Mouse (Mus musculus) embryonic facial prominence, embryonic 12.5 days (tissue): ENCODE data around the gene Atg2b. TPM values are rescaled to one million over a fixed set of nuclear protein-coding genes. Genes with fewer than 3 reads are reported as not detected.

Experiments used
- ATAC-seq: fragments of 200-750 bp; cut with Nextera tagmentation; 2 replicates; pipeline ENCODE4 v1.8.0; 2017; ENCODE audit not compliant: insufficient number of reproducible peaks, insufficient read depth, low FRiP score, low TSS enrichment
- H3K27ac ChIP-seq: fragments of 300-500 bp; sonication (generic); 2 replicates; pipeline ENCODE4 v1.5.1; 2016; ENCODE audit warnings: mild to moderate bottlenecking
- H3K27me3 ChIP-seq: fragments of 300-500 bp; sonication (generic); 2 replicates; pipeline ENCODE4 v1.6.1; 2016; ENCODE audit warnings: mild to moderate bottlenecking, moderate library complexity
- H3K36me3 ChIP-seq: fragments of 300-500 bp; sonication (generic); 2 replicates; pipeline ENCODE4 v1.6.1; 2016; ENCODE audit warnings: mild to moderate bottlenecking
- H3K4me1 ChIP-seq: fragments of 300-500 bp; sonication (generic); 2 replicates; pipeline ENCODE4 v1.6.1; 2016
- H3K4me2 ChIP-seq: fragments of 300-500 bp; sonication (generic); replicated peaks from 2 replicates; pipeline ENCODE4 v1.6.1; 2016; ENCODE audit warnings: mild to moderate bottlenecking, moderate library complexity
- H3K4me3 ChIP-seq: fragments of 300-500 bp; sonication (generic); 2 replicates; pipeline ENCODE4 v1.5.1; 2016; ENCODE audit warnings: mild to moderate bottlenecking
- H3K9ac ChIP-seq: fragments of 300-500 bp; sonication (generic); 2 replicates; pipeline ENCODE4 v1.6.1; 2016; ENCODE audit warnings: mild to moderate bottlenecking, moderate library complexity
- H3K9me3 ChIP-seq: fragments of 300-500 bp; sonication (generic); 2 replicates; pipeline ENCODE4 v1.6.1; 2016; ENCODE audit warnings: mild to moderate bottlenecking, moderate library complexity
- whole genome bisulfite sequencing: fragments of 180-500 bp; shearing (Covaris S2); methylation state at CpG from one replicate; pipeline ENCODE4 v1.1.7; 2016; 5-methylcytosine and 5-hydroxymethylcytosine counted together
- polyA plus RNA-seq: library from polyadenylated mRNA; unstranded; fragments of >200 nt; fragmentation: Nextera tagmentation; extraction: Ambion mirVana; gene quantifications from 2 replicates; pipeline ENCODE4 v1.2.1, GENCODE M21; 2016

Atg2b gene
- 15.1 TPM in 2 replicates for polyA plus RNA-seq

- Histone ChIP-seq H3K4me3 (peak within 1 kb of the TSS; percentile 95), H3K27ac (peak within 1 kb of the TSS; percentile 89), H3K4me2 (peak within 1 kb of the TSS; percentile 88), H3K36me3 (peaks cover 11% of the 10 kb centered on the region), H3K4me1 (peaks cover 24% of the 10 kb centered on the region), H3K9me3 (no peaks in the 10 kb centered on the region), H3K9ac (peak within 1 kb of the TSS; percentile 89), H3K27me3 (no peaks in the 10 kb centered on the region)
- WGBS: under 1% methylated on average over 68 of the region's 73 CpGs
- ATAC-seq: peak; percentile 86
Observed at GRCm38 (mm10) chr12:105685001-105685691, at the start of gene Atg2b. Atg2b (minus strand) TSS chr12:105685211.

GRCm38 (mm10) chr12:105733370-105734159, 48.6 kb upstream of the Atg2b start:
- no peaks in the 10 kb centered on the region for H3K9me3 ChIP-seq
- no peak for ATAC-seq
- no peak overlapping the region for H3K9ac ChIP-seq
- WGBS: 79% methylated on average over 9 of the region's 9 CpGs
- H3K36me3 ChIP-seq: no peaks in the 10 kb centered on the region
- H3K27ac ChIP-seq: no peak overlapping the region
- H3K4me3 ChIP-seq: no peak overlapping the region
- no peak overlapping the region for H3K4me2 ChIP-seq
- no peaks in the 10 kb centered on the region for H3K4me1 ChIP-seq
- H3K27me3 ChIP-seq: no peaks in the 10 kb centered on the region

- 80% methylated on average over 6 of the region's 6 CpGs for WGBS
- Histone ChIP-seq H3K27ac (no peak overlapping the region), H3K4me2 (no peak overlapping the region), H3K27me3 (no peaks in the 10 kb centered on the region), H3K4me1 (no peaks in the 10 kb centered on the region), H3K9ac (no peak overlapping the region), H3K36me3 (no peaks in the 10 kb centered on the region), H3K9me3 (no peaks in the 10 kb centered on the region), H3K4me3 (no peak overlapping the region)
- no peak for ATAC-seq
Observed at GRCm38 (mm10) chr12:105730851-105731460, 45.9 kb upstream of the Atg2b start.

GRCm38 (mm10) chr12:105727964-105728363, 43.0 kb upstream of the Atg2b start:
- H3K9me3 ChIP-seq: no peaks in the 10 kb centered on the region
- H3K36me3 ChIP-seq: no peaks in the 10 kb centered on the region
- H3K4me3 ChIP-seq: no peak overlapping the region
- no peak overlapping the region for H3K9ac ChIP-seq
- H3K4me1 ChIP-seq: no peaks in the 10 kb centered on the region
- H3K27ac ChIP-seq: no peak overlapping the region
- no peak overlapping the region for H3K4me2 ChIP-seq
- no peaks in the 10 kb centered on the region for H3K27me3 ChIP-seq
- WGBS: 28% methylated on average over 8 of the region's 8 CpGs
- ATAC-seq: no peak

GRCm38 (mm10) chr12:105727268-105727667, 42.3 kb upstream of the Atg2b start:
- H3K36me3 ChIP-seq: no peaks in the 10 kb centered on the region
- no peak for ATAC-seq
- no peak overlapping the region for H3K9ac ChIP-seq
- H3K27ac ChIP-seq: no peak overlapping the region
- WGBS: 78% methylated on average over 3 of the region's 3 CpGs
- H3K27me3 ChIP-seq: no peaks in the 10 kb centered on the region
- no peak overlapping the region for H3K4me3 ChIP-seq
- H3K4me1 ChIP-seq: no peaks in the 10 kb centered on the region
- H3K9me3 ChIP-seq: no peaks in the 10 kb centered on the region
- H3K4me2 ChIP-seq: no peak overlapping the region

GRCm38 (mm10) chr12:105725736-105726135, 40.7 kb upstream of the Atg2b start:
- no peak for ATAC-seq
- WGBS: 77% methylated on average over 13 of the region's 13 CpGs
- H3K4me1 ChIP-seq: no peaks in the 10 kb centered on the region
- H3K9me3 ChIP-seq: no peaks in the 10 kb centered on the region
- H3K9ac ChIP-seq: no peak overlapping the region
- no peaks in the 10 kb centered on the region for H3K27me3 ChIP-seq
- H3K4me2 ChIP-seq: no peak overlapping the region
- H3K27ac ChIP-seq: no peak overlapping the region
- no peak overlapping the region for H3K4me3 ChIP-seq
- H3K36me3 ChIP-seq: no peaks in the 10 kb centered on the region

GRCm38 (mm10) chr12:105724616-105725015, 39.6 kb upstream of the Atg2b start:
- H3K27me3 ChIP-seq: no peaks in the 10 kb centered on the region
- H3K4me2 ChIP-seq: no peak overlapping the region
- H3K9me3 ChIP-seq: no peaks in the 10 kb centered on the region
- WGBS: 68% methylated on average over 1 of the region's 1 CpGs
- H3K4me3 ChIP-seq: no peak overlapping the region
- no peak overlapping the region for H3K27ac ChIP-seq
- H3K36me3 ChIP-seq: no peaks in the 10 kb centered on the region
- no peaks in the 10 kb centered on the region for H3K4me1 ChIP-seq
- no peak for ATAC-seq
- no peak overlapping the region for H3K9ac ChIP-seq

- no peaks in the 10 kb centered on the region for H3K36me3 ChIP-seq
- 5% methylated on average over 5 of the region's 5 CpGs for WGBS
- no peak overlapping the region for H3K4me2 ChIP-seq
- no peak for ATAC-seq
- H3K4me3 ChIP-seq: no peak overlapping the region
- no peaks in the 10 kb centered on the region for H3K4me1 ChIP-seq
- H3K9ac ChIP-seq: no peak overlapping the region
- no peaks in the 10 kb centered on the region for H3K9me3 ChIP-seq
- no peak overlapping the region for H3K27ac ChIP-seq
- no peaks in the 10 kb centered on the region for H3K27me3 ChIP-seq
Observed at GRCm38 (mm10) chr12:105722657-105723056, 37.6 kb upstream of the Atg2b start.

- Histone ChIP-seq H3K36me3 (no peaks in the 10 kb centered on the region), H3K4me2 (no peak overlapping the region), H3K27me3 (no peaks in the 10 kb centered on the region), H3K4me3 (no peak overlapping the region), H3K4me1 (no peaks in the 10 kb centered on the region), H3K9ac (no peak overlapping the region), H3K9me3 (no peaks in the 10 kb centered on the region), H3K27ac (no peak overlapping the region)
- ATAC-seq: no peak
- WGBS: 58% methylated on average over 14 of the region's 14 CpGs
Observed at GRCm38 (mm10) chr12:105721452-105722132, 36.6 kb upstream of the Atg2b start.

GRCm38 (mm10) chr12:105720196-105720595, 35.2 kb upstream of the Atg2b start:
- Histone ChIP-seq H3K27ac (no peak overlapping the region), H3K4me1 (no peaks in the 10 kb centered on the region), H3K4me2 (no peak overlapping the region), H3K9me3 (no peaks in the 10 kb centered on the region), H3K4me3 (no peak overlapping the region), H3K36me3 (no peaks in the 10 kb centered on the region), H3K9ac (no peak overlapping the region), H3K27me3 (no peaks in the 10 kb centered on the region)
- 71% methylated on average over 3 of the region's 3 CpGs for WGBS
- ATAC-seq: no peak

- WGBS: 65% methylated on average over 17 of the region's 17 CpGs
- no peaks in the 10 kb centered on the region for H3K27me3 ChIP-seq
- ATAC-seq: no peak
- no peak overlapping the region for H3K9ac ChIP-seq
- H3K4me3 ChIP-seq: no peak overlapping the region
- no peak overlapping the region; the same call in 1 of the 2 replicates for H3K4me2 ChIP-seq
- H3K4me1 ChIP-seq: no peaks in the 10 kb centered on the region
- H3K27ac ChIP-seq: no peak overlapping the region
- H3K36me3 ChIP-seq: no peaks in the 10 kb centered on the region
- H3K9me3 ChIP-seq: no peaks in the 10 kb centered on the region
Observed at GRCm38 (mm10) chr12:105718616-105719015, 33.6 kb upstream of the Atg2b start.
